Mouse (Mus musculus): ENCODE data around the gene Gm10134.

The Gm10134 gene

DNA sequence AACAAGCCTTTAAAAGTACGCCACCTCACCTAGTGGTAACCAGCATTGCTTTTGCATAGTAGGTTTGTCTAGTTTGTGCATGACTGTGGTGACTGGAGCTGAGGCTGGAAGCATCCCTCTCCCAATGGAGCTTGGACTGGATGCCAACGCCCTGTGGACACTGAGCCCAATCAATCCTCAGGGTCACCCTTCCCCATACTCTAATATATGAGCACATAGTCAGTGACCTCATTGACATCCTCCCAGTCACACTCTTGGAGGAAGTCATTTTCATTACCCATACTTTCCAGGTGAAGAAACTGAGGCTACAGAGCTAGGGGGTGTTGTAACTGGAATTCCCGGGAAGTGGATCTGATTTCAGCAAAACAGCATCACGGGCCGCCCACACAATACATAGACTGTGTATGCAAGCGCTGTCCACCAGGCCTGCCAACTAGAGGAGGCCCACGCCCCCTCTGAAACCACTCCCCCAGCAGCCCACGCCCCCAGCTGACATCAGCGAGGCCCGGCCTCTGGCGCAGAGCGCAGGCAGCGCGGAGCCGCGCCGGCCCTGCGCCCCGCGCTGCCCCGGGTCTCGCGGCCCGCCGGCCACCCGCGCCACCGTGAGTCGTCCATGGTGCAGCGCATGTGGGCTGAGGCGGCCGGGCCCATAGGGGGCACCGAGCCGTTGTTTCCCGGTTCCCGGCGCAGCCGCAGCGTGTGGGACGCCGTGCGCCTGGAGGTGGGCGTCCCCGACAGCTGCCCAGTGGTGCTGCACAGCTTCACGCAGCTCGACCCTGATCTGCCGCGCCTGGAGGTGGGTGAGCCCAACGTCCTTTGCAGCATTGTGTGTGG is 27.3 kb downstream of the Gm10134 start:
- DNase-seq (ENCODE audit: low read depth) = no peak

DNA sequence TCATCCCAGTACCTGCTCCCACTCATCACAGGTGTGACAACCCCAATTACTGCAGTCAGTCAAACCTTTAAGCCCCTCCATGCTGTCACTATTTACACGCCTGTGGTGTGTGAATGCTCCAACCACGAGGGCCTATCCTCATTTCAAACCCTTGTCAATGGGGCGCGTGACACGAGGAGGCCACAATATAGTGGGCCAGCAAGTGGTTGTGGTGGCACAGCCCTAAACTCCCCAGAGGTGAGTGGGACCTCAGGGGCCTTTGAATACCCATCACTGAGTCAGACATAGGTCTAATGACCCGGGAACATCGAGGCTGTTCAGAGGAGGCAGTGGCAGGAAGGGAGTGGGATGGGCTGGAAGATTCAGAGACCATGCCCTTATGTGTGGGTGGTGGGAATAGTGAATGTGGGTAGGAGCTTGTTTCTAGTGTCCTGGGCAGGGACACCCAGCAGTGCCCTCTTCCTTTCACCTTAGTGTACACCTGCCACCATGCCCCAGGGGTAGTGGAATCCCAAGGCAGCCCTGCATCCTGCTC is 28.1 kb downstream of the Gm10134 start:
- no peak for DNase-seq (ENCODE audit: low read depth)

DNA sequence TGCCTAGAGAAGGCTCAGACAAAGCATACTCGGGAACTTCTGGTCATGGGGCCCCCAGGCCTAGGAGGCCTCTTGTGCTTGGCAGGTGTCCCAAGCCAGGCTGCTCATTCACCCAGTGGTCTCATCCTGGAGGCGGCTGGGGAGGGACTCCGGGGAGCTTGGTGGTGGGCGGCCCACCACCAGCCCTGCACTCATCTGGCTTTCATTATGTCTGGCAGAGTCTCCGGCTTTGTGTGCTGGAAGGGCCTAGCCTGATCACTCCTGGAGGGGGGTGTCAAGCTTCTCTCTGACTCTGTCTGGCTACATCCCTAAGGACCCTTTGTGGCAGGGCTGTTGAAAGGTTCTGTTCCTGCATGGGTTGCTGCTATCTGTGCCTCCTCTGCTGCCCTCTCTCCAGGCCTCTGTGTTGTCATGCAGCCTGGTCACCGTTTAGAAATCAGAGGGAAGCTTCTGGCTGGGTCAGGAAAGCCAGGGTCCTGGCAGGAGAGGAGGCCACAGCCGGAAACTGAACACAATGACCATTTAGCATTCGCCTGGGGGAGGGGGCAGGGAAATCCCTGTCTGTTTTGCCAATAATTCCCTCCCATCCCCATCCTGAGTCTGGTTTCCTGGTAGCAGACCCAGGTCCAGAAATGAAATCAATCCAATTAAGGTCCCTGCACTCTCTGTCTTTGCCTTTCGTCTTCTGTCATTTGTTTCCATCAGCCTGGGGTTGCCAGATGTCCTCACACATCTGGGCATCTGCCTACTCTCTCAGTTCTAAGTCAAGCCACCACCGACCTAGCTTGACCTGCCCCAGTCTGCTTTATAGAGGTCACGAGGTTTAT is 28.8 kb downstream of the Gm10134 start:
- no peak for DNase-seq (ENCODE audit: low read depth)

- DNase-seq (ENCODE audit: low read depth) = no peak
Measured at GRCm38 (mm10) chr2:28535263-28535540, 29.3 kb downstream of the Gm10134 start.

GRCm38 (mm10) chr2:28535650-28536049 is 29.8 kb downstream of the Gm10134 start:
- DNase-seq (ENCODE audit: low read depth) = no peak

DNA sequence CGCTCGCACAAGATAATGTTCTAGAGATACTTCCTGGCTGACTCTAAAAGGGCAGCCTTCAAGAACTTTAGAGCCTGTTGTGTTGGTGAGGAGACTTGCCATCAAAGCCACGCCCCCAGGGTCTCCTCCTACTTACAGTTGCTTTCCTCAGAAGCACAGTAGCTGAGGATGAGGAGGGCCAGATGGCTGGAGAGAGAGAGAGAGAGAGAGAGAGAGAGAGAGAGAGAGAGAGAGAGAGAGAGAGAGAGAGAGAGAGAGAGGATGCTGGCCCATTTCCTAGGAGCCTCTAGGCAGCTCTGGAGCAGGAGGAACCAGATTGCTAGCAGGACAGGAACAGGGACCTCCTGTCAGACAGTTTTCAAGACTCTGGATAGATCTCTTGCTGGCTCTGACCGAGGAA is 30.3 kb downstream of the Gm10134 start:
- DNase-seq (ENCODE audit: low read depth) = no peak

- no peak for DNase-seq (ENCODE audit: low read depth)
Measured at GRCm38 (mm10) chr2:28536766-28537633, 31.1 kb downstream of the Gm10134 start.

GRCm38 (mm10) chr2:28537634-28537920 is 31.7 kb downstream of the Gm10134 start:
- no peak for DNase-seq (ENCODE audit: low read depth)

GRCm38 (mm10) chr2:28537995-28538816 is 32.3 kb downstream of the Gm10134 start:
- DNase-seq (ENCODE audit: low read depth) = no peak

GRCm38 (mm10) chr2:28538817-28539128 is 32.9 kb downstream of the Gm10134 start:
- DNase-seq (ENCODE audit: low read depth) = no peak

- no peak for DNase-seq (ENCODE audit: low read depth)
Measured at GRCm38 (mm10) chr2:28539206-28539605, 33.3 kb downstream of the Gm10134 start.

GRCm38 (mm10) chr2:28539949-28540348 is 34.1 kb downstream of the Gm10134 start:
- DNase-seq (ENCODE audit: low read depth) = peak; percentile 85

DNA sequence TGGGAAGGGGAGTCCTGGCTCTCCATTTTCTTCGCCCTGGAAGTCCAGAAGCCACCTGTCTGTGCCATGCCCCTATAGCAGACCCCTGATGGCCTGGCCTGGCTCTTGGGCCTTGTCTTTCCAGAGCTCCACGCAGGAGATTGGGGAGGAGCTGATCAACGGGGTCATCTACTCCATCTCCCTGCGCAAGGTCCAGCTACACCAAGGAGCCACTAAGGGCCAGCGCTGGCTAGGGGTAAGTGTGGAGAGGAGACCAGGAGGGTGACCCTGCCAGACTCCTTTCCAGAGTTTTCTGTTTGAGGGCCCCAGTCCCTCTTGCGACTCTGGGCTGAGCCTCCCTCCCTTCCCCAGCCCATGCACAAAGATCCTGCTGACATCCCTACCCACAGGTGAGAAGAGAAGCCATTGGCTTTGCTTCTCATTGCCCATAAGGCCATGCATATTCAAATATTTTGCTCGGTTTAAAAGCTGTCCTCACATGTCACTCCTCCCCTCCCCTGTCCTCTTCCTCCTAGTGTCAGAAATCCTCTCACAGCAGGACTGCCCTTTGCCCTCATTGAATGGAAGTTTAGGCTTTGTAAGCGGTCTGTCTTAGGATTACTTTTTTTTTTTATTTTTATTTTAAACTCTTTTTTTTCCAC is 34.8 kb downstream of the Gm10134 start:
- DNase-seq (ENCODE audit: low read depth) = no peak

- DNase-seq (ENCODE audit: low read depth) = no peak
Measured at GRCm38 (mm10) chr2:28543894-28544293, 38.0 kb downstream of the Gm10134 start.

DNA sequence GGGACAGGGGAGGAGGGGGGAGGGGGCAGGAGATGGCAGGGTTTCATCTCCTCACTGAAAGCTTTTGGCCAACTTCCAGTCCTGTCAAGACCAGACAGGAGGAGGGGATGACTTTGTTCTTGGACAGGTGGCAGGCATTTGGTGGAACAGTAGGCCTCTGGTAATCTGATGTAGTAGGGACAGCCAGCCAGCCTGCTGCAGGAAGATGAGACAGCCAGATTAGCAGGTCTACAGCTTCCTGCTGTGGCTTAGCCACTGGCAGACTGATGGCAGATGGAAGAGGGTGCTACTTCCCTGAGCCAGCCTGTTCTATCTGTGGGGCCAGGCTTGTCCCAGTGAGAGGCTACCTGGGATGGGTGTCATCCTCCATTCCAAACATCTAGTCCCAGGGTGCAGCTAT is 40.1 kb downstream of the Gm10134 start:
- peak; percentile 81 for DNase-seq (ENCODE audit: low read depth)

DNA sequence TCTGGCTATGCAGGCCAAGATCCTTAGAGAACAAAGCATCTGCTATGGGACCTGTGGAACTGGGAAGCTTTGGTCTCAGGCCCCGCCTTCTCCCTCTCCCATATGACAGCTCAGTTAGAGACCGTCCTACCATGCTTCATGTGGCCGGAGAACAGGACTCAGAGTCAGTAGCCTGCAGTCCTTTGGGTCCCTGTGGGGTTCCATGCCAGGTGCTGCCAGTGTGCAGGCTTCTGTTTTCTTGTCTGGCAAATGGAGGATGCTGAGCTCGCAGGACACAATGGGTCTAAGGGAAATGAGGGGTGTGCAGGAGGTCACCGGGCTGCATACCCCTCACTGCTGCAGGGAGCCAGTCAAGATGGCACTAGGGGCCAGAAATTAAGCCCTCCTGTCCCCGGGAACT is 40.7 kb downstream of the Gm10134 start:
- no peak for DNase-seq (ENCODE audit: low read depth)

GRCm38 (mm10) chr2:28547237-28548172 is 41.6 kb downstream of the Gm10134 start:
- peak; percentile 79 for DNase-seq (ENCODE audit: low read depth)

DNA sequence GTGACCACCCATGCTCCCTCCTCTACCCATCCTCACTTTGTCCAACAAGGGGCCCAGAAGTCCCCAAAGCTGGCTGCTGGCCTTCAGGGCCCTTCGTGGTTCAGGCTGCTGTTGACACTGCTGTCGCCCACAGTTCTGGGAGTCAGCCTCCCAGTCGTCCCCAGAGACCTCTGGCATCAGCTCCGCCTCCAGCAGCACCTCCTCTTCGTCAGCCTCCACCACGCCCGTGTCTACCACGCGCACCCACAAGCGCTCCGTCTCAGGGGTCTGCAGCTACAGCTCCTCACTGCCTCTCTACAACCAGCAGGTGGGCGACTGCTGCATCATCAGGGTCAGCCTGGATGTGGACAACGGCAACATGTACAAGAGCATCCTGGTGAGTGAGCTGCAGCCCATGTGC is 43.3 kb downstream of the Gm10134 start:
- DNase-seq (ENCODE audit: low read depth) = no peak

- no peak for DNase-seq (ENCODE audit: low read depth)
Measured at GRCm38 (mm10) chr2:28552301-28552700, 46.4 kb downstream of the Gm10134 start.
